Mouse (Mus musculus) forebrain, embryonic 11.5 days (tissue): ENCODE data around the gene Tnk2. TPM values are rescaled to one million over a fixed set of nuclear protein-coding genes. Genes with fewer than 3 reads are reported as not detected.

ENCODE experiments used
- ATAC-seq: fragments of 200-750 bp; cut with Nextera tagmentation; replicated peaks from 2 replicates; pipeline ENCODE4 v1.8.0; 2017; ENCODE audit warnings: moderate TSS enrichment; ENCODE audit not compliant: low FRiP score
- DNase-seq: peaks from one replicate; pipeline ENCODE4 v3.0.0-alpha.2; 2017; ENCODE audit warnings: low spot score
- H3K27ac ChIP-seq: fragments of 300-500 bp; sonication (generic); 2 replicates; pipeline ENCODE4 v1.5.1; 2014; ENCODE audit warnings: low read depth, low read length
- H3K27me3 ChIP-seq: fragments of 300-500 bp; sonication (generic); 2 replicates; pipeline ENCODE4 v1.6.1; 2014; ENCODE audit warnings: mild to moderate bottlenecking, low read length, mixed read lengths; ENCODE audit not compliant: control insufficient read depth, insufficient read depth
- H3K36me3 ChIP-seq: fragments of 300-500 bp; sonication (generic); 2 replicates; pipeline ENCODE4 v1.6.1; 2014; ENCODE audit warnings: mild to moderate bottlenecking, low read length, moderate library complexity, mixed read lengths; ENCODE audit not compliant: control insufficient read depth, insufficient read depth
- H3K4me1 ChIP-seq: fragments of 300-500 bp; sonication (generic); replicated peaks from 2 replicates; pipeline ENCODE4 v1.6.1; 2014; ENCODE audit warnings: low read length, mixed read lengths; ENCODE audit not compliant: control insufficient read depth, insufficient read depth
- H3K4me2 ChIP-seq: fragments of 300-500 bp; sonication (generic); 2 replicates; pipeline ENCODE4 v1.6.1; 2014; ENCODE audit warnings: low read depth, mild to moderate bottlenecking, low read length, moderate library complexity, mixed read lengths; ENCODE audit not compliant: severe bottlenecking
- H3K4me3 ChIP-seq: fragments of 300-500 bp; sonication (generic); 2 replicates; pipeline ENCODE4 v1.5.1; 2014; ENCODE audit warnings: low read depth, low read length
- H3K9ac ChIP-seq: fragments of 300-500 bp; sonication (generic); 2 replicates; pipeline ENCODE4 v1.6.1; 2014; ENCODE audit warnings: low read length
- H3K9me3 ChIP-seq: fragments of 300-500 bp; sonication (generic); 2 replicates; pipeline ENCODE4 v1.6.1; 2016; ENCODE audit warnings: low read length, mixed read lengths; ENCODE audit not compliant: control insufficient read depth
- WGBS: fragments of 180-500 bp; shearing (Covaris S2); extraction: QIAGEN DNeasy Blood & Tissue Kit; methylation state at CpG from one replicate; pipeline ENCODE4 v1.1.7; 2014; 5-methylcytosine and 5-hydroxymethylcytosine counted together
- polyA plus RNA-seq: library from polyadenylated mRNA; unstranded; fragments of >200 nt; fragmentation: Nextera tagmentation; extraction: Ambion mirVana; gene quantifications from 2 replicates; pipeline ENCODE4 v1.2.1, GENCODE M21; 2014

The Tnk2 gene
- polyA plus RNA-seq, 1 experiment from 2014 or later, result 11.2 TPM

GRCm38 (mm10) chr16:32672861-32673560 lies 29.3 kb downstream of the Tnk2 start:
- no peak for ATAC-seq
- 76% methylated on average over 13 of the region's 13 CpGs for WGBS
- no peak overlapping the region for H3K9ac ChIP-seq
- no peak overlapping the region for H3K4me3 ChIP-seq
- no peak overlapping the region for H3K27ac ChIP-seq
- no peaks in the 10 kb centered on the region for H3K9me3 ChIP-seq
- no peak overlapping the region for H3K4me2 ChIP-seq
- no peaks in the 10 kb centered on the region; the same call in 1 of the 2 replicates for H3K36me3 ChIP-seq
- no peaks in the 10 kb centered on the region for H3K4me1 ChIP-seq
- H3K27me3 ChIP-seq, result no peaks in the 10 kb centered on the region
- no peak for DNase-seq

DNA sequence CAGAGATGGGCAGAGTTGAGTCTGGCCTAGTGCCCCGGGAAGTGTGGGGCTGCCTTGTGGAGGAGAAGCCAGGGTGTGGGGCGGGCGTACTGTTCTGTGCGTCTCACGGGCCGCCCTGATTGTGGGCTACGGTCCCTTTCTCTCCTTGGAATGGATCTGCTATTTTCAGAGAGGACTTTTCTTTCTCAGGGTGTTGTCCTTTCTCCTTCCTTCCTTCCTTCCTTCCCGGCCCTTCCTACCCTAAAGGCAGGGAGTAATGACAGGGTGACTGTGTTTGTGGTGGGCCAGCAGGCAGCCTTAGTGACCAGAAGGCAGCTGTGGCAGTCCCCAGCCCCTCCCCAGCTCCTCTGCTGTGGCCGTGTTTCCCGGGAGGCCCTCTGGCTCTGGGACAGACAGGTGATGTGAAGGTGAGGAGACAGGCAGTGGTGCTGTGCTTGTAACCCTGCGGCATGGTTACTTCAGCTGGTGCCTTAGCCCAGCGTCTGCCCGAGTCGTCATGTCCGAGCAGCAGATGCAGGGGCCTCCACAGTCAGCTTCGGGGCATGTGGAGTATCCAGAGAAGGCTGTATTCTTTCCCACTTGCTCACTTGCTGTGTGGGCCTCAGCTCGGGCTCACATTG lies 30.6 kb downstream of the Tnk2 start:
- H3K4me1 ChIP-seq, result no peaks in the 10 kb centered on the region
- no peak overlapping the region for H3K9ac ChIP-seq
- DNase-seq (no peak), ATAC-seq (no peak)
- H3K36me3 ChIP-seq, result no peaks in the 10 kb centered on the region; the same call in 1 of the 2 replicates
- H3K9me3 ChIP-seq, result no peaks in the 10 kb centered on the region
- H3K27ac ChIP-seq, result no peak overlapping the region
- no peaks in the 10 kb centered on the region for H3K27me3 ChIP-seq
- H3K4me3 ChIP-seq, result no peak overlapping the region
- 91% methylated on average over 17 of the region's 17 CpGs for WGBS
- H3K4me2 ChIP-seq, result no peak overlapping the region

- no peaks in the 10 kb centered on the region; the same call in 1 of the 2 replicates for H3K36me3 ChIP-seq
- H3K27ac ChIP-seq, result no peak overlapping the region
These were observed 33.5 kb downstream of the Tnk2 start for GRCm38 (mm10) chr16:32677040-32677700.

DNA sequence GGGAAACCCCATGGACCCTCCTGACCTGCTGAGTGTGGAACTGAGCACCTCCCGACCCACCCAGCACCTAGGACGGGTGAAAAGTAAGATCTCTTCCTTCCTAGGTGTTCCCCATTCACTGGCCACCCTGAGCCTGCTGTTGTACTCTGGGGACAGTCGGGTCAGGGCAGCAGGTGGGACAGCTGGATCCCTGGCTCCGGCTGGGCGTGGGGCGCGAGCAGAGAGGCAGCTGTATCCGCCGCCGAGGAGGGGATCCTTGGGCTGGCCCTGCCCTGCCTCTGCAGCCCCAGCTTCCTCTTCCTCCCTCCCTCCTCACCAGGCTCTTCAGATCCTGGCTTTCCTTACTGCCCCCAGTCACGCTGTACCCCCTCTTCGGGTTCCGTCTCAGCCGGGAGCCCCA lies 34.2 kb downstream of the Tnk2 start:
- H3K27me3 ChIP-seq, result no peaks in the 10 kb centered on the region
- H3K9me3 ChIP-seq, result no peaks in the 10 kb centered on the region
- DNase-seq, result no peak
- 73% methylated on average over 14 of the region's 14 CpGs for WGBS
- no peaks in the 10 kb centered on the region; the same call in 1 of the 2 replicates for H3K36me3 ChIP-seq
- no peak overlapping the region for H3K4me2 ChIP-seq
- no peak overlapping the region for H3K9ac ChIP-seq
- H3K4me1 ChIP-seq, result no peaks in the 10 kb centered on the region
- H3K4me3 ChIP-seq, result no peak overlapping the region
- no peak overlapping the region for H3K27ac ChIP-seq
- no peak for ATAC-seq

More at GRCm38 (mm10) chr16:32677040-32677700, 33.5 kb downstream of the Tnk2 start:
- Histone ChIP-seq H3K4me1 (no peaks in the 10 kb centered on the region), H3K9me3 (no peaks in the 10 kb centered on the region), H3K4me2 (no peak overlapping the region), H3K4me3 (no peak overlapping the region), H3K27me3 (no peaks in the 10 kb centered on the region), H3K9ac (no peak overlapping the region)
- ATAC-seq (no peak), DNase-seq (no peak)
- 86% methylated on average over 10 of the region's 10 CpGs for WGBS

GRCm38 (mm10) chr16:32678812-32679211 lies 35.1 kb downstream of the Tnk2 start:
- H3K4me2 ChIP-seq, result no peak overlapping the region
- no peak overlapping the region for H3K4me3 ChIP-seq
- no peaks in the 10 kb centered on the region; the same call in 1 of the 2 replicates for H3K36me3 ChIP-seq
- WGBS, result 89% methylated on average over 14 of the region's 14 CpGs
- ATAC-seq (no peak), DNase-seq (no peak)
- H3K9me3 ChIP-seq, result no peaks in the 10 kb centered on the region
- H3K27ac ChIP-seq, result no peak overlapping the region
- no peak overlapping the region for H3K9ac ChIP-seq
- no peaks in the 10 kb centered on the region for H3K4me1 ChIP-seq
- no peaks in the 10 kb centered on the region for H3K27me3 ChIP-seq

- DNase-seq (no peak), ATAC-seq (no peak)
- Histone ChIP-seq H3K36me3 (no peaks in the 10 kb centered on the region; the same call in 1 of the 2 replicates), H3K4me2 (no peak overlapping the region), H3K9me3 (no peaks in the 10 kb centered on the region), H3K4me1 (no peaks in the 10 kb centered on the region), H3K27me3 (no peaks in the 10 kb centered on the region), H3K4me3 (no peak overlapping the region), H3K27ac (no peak overlapping the region), H3K9ac (no peak overlapping the region)
- WGBS, result 90% methylated on average over 16 of the region's 16 CpGs
These were observed 36.3 kb downstream of the Tnk2 start for GRCm38 (mm10) chr16:32679976-32680375.

DNA sequence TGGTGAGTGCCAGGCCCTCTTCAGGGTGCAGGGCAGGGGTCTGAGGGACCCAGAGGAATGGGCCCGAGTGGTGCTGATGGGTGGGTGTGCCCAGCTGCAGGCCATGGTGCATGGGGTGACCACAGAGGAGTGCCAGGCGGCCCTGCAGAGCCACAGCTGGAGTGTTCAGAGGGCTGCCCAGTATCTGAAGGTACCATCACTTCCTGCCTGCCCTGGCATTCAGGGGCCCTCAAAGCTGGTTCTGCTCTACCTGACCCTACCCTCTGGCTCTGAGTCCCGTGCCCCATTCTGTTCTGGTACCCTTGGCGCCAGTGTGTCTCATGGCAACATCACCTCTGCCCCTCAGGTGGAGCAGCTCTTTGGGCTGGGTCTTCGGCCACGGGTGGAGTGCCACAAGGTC lies 37.1 kb downstream of the Tnk2 start:
- Histone ChIP-seq H3K4me1 (no peaks in the 10 kb centered on the region), H3K27me3 (no peaks in the 10 kb centered on the region), H3K9me3 (no peaks in the 10 kb centered on the region), H3K36me3 (no peaks in the 10 kb centered on the region; the same call in 1 of the 2 replicates), H3K27ac (no peak overlapping the region), H3K4me2 (no peak overlapping the region), H3K4me3 (no peak overlapping the region), H3K9ac (no peak overlapping the region)
- DNase-seq (no peak), ATAC-seq (no peak)
- 91% methylated on average over 6 of the region's 6 CpGs for WGBS

- ATAC-seq (no peak; the same call in 1 of the 2 replicates), DNase-seq (peak; percentile 72)
- Histone ChIP-seq H3K4me2 (no peak overlapping the region), H3K27me3 (no peaks in the 10 kb centered on the region), H3K4me3 (no peak overlapping the region), H3K36me3 (no peaks in the 10 kb centered on the region), H3K9ac (no peak overlapping the region), H3K9me3 (no peaks in the 10 kb centered on the region), H3K4me1 (no peaks in the 10 kb centered on the region), H3K27ac (no peak overlapping the region)
- WGBS, result 41% methylated on average over 5 of the region's 5 CpGs
These were observed 38.5 kb downstream of the Tnk2 start for GRCm38 (mm10) chr16:32682194-32682593.
